Comparison of ENCODE assay signal across 10 mouse cellular contexts in the genomic region with DNA sequence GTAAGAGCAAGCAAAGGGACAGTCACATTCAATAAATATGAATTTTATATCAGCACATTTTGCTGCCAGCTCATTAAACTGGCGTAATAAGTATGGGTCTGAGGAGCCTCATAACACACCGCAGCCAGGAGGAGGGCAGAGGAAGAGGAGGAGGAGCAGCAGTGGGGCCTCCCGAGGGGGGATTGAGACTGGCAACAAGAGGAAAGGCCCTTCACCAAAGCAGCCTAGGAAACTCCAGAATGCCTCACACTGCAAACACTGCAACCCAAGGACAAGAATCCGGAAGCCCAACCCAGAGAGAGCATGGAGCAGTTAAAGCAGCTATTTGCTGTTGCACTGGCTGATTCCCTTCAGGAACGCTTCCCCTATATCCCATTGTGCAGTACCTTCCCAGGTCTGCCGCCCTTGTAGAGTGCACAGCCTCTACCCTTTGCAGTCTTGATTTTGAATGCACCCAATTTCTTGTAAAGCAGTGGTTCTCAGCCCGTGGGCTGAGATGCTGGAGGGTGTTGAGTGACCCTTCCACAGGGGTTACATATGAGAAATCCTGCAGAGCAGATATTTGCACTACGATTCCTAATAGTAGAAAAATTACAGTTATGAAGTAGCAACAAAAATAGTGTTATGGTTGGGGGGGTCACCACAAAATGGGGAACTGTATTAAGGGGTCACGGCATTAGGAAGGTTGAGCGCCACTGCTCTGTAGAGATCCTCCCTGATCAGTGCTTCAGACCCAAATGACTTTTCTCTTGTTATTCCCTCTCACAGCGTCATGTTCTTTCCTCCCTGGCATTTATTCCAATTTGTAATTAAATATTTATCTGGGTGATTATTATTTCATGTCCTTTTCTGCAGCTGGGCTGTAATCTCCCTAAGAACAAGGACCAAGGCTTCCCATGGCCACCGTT.
DNase-seq lines count a peak whose midpoint lies in the region; ATAC-seq lines count a peak whose summit lies in the region.
"Had no signal": no experiment of that assay in that cellular context is flagged by ENCODE, and none has a peak within 500 bp of the region (broad histone marks: within the 10 kb centered on the region; RNA-seq: fewer than 3 reads in every experiment).

No protein-coding gene starts in this region.

- H3K4me3 ChIP-seq in embryonic facial prominence, embryonic 10.5 days, result no peak overlapping the region
- no peak overlapping the region for H3K4me3 ChIP-seq in kidney, embryonic 14.5 days (ENCODE audit: low read length)
- no peak overlapping the region for H3K4me3 ChIP-seq in midbrain, embryonic 14.5 days (replicated peaks; ENCODE audit: low read depth, low read length)
- H3K4me3 ChIP-seq: liver, embryonic 13.5 days had no signal

- H3K9me3 ChIP-seq in embryonic facial prominence, embryonic 10.5 days, result no peaks in the 10 kb centered on the region
- no peaks in the 10 kb centered on the region; the same call in 1 of the 2 replicates for H3K9me3 ChIP-seq in kidney, embryonic 14.5 days (ENCODE audit: control insufficient read depth, low read length)
- H3K9me3 ChIP-seq in midbrain, embryonic 14.5 days (ENCODE audit: control insufficient read depth, low read length), result no peaks in the 10 kb centered on the region
- H3K9me3 ChIP-seq: liver, embryonic 13.5 days had no signal

- no peak overlapping the region for H3K27ac ChIP-seq in embryonic facial prominence, embryonic 10.5 days (replicated peaks)
- H3K27ac ChIP-seq in kidney, embryonic 14.5 days (ENCODE audit: low read depth, low read length), result no peak overlapping the region
- peak overlapping the region; percentile 71 for H3K27ac ChIP-seq in midbrain, embryonic 14.5 days (replicated peaks; ENCODE audit: low read depth, low read length)
- H3K27ac ChIP-seq: liver, embryonic 13.5 days had no signal

- intact Hi-C loops in left cerebral cortex, postnatal 10 days (cut with DNase I), result no loop called here

- peak; percentile 64; the same call in 1 of the 2 replicates for ATAC-seq in kidney, embryonic 14.5 days (ENCODE audit: low FRiP score, low TSS enrichment)
- peak; percentile 62; the same call in 1 of the 2 replicates for ATAC-seq in midbrain, embryonic 14.5 days (ENCODE audit: low FRiP score, low TSS enrichment)

- H3K27me3 ChIP-seq in embryonic facial prominence, embryonic 10.5 days (replicated peaks; ENCODE audit: low read depth, poor library complexity, severe bottlenecking), result no peaks in the 10 kb centered on the region
- H3K27me3 ChIP-seq in kidney, embryonic 14.5 days (ENCODE audit: control insufficient read depth, insufficient read depth, low read length), result no peaks in the 10 kb centered on the region
- H3K27me3 ChIP-seq in midbrain, embryonic 14.5 days (ENCODE audit: control insufficient read depth, insufficient read depth, low read length), result no peaks in the 10 kb centered on the region
- H3K27me3 ChIP-seq: liver, embryonic 13.5 days had no signal

- no peak overlapping the region for H3K4me2 ChIP-seq in kidney, embryonic 14.5 days (replicated peaks; ENCODE audit: low read depth, low read length)
- H3K4me2 ChIP-seq in midbrain, embryonic 14.5 days (ENCODE audit: low read length), result peak overlapping the region; percentile 18; the same call in 1 of the 2 replicates
- H3K4me2 ChIP-seq: liver, embryonic 13.5 days had no signal

- H3K4me1 ChIP-seq in embryonic facial prominence, embryonic 10.5 days, result peaks cover 5% of the 10 kb centered on the region; the same call in 1 of the 2 replicates
- no peaks in the 10 kb centered on the region for H3K4me1 ChIP-seq in kidney, embryonic 14.5 days (ENCODE audit: control insufficient read depth, insufficient read depth, low read length)
- 0 out of 2 replicates have a peak, but pooled peaks cover 4% of the 10 kb centered on the region for H3K4me1 ChIP-seq in midbrain, embryonic 14.5 days (ENCODE audit: control insufficient read depth, insufficient read depth, low read length)
- H3K4me1 ChIP-seq: liver, embryonic 13.5 days had no signal

- H3K9ac ChIP-seq in kidney, embryonic 14.5 days (ENCODE audit: low read depth, low read length), result no peak overlapping the region
- no peak overlapping the region; the same call in 1 of the 2 replicates for H3K9ac ChIP-seq in midbrain, embryonic 14.5 days (replicated peaks; ENCODE audit: low read length)
- H3K9ac ChIP-seq: liver, embryonic 13.5 days had no signal

- 62% methylated on average over 12 of the region's 12 CpGs for WGBS in embryonic facial prominence, embryonic 10.5 days
- WGBS in kidney, embryonic 14.5 days, result 53% methylated on average over 12 of the region's 12 CpGs
- 42% methylated on average over 12 of the region's 12 CpGs for WGBS in midbrain, embryonic 14.5 days

- no peaks in the 10 kb centered on the region for H3K36me3 ChIP-seq in embryonic facial prominence, embryonic 10.5 days (replicated peaks)
- no peaks in the 10 kb centered on the region for H3K36me3 ChIP-seq in kidney, embryonic 14.5 days (ENCODE audit: control insufficient read depth, insufficient read depth, low read length)
- H3K36me3 ChIP-seq in midbrain, embryonic 14.5 days (ENCODE audit: control insufficient read depth, insufficient read depth, low read length), result no peaks in the 10 kb centered on the region
- H3K36me3 ChIP-seq: G1E; liver, embryonic 13.5 days had no signal

- peak; percentile 7 to 30 for DNase-seq in left cerebral cortex, postnatal 10 days (ENCODE audit: extremely low spot score in 1 of 2, low spot score in 2 of 2)
- no peak for DNase-seq in left cerebral cortex, adult 8-10 months (ENCODE audit: low spot score in 2 of 2)
- peak; percentile 29 for DNase-seq in embryonic facial prominence, embryonic 10.5 days (ENCODE audit: low spot score)
- peak; percentile 77 for DNase-seq in midbrain, embryonic 14.5 days
- no peak for DNase-seq in layer of hippocampus, adult 9-10 months (ENCODE audit: low spot score)
- no peak for DNase-seq in spleen, postnatal 4 days (ENCODE audit: low spot score in 2 of 2)
- no peak for DNase-seq in thymus, postnatal 14 days
- DNase-seq: liver, embryonic 13.5 days had no signal

Comparison
In these comparisons a context has a peak if more than half of its experiments do, and no peak if none do; other contexts are left out.
1. DNase-seq: peak in left cerebral cortex, postnatal 10 days (2 of 2), embryonic facial prominence, embryonic 10.5 days (single experiment) and midbrain, embryonic 14.5 days (single experiment); none in left cerebral cortex, adult 8-10 months (0 of 2), layer of hippocampus, adult 9-10 months (single experiment), spleen, postnatal 4 days (0 of 2) and thymus, postnatal 14 days (single experiment).